Mouse (Mus musculus): ENCODE results near the gene Mfsd2a.

Gene Mfsd2a

GRCm38 (mm10) chr4:122933051-122933591, 27.9 kb downstream of the Mfsd2a start:
- no peak for DNase-seq

DNA sequence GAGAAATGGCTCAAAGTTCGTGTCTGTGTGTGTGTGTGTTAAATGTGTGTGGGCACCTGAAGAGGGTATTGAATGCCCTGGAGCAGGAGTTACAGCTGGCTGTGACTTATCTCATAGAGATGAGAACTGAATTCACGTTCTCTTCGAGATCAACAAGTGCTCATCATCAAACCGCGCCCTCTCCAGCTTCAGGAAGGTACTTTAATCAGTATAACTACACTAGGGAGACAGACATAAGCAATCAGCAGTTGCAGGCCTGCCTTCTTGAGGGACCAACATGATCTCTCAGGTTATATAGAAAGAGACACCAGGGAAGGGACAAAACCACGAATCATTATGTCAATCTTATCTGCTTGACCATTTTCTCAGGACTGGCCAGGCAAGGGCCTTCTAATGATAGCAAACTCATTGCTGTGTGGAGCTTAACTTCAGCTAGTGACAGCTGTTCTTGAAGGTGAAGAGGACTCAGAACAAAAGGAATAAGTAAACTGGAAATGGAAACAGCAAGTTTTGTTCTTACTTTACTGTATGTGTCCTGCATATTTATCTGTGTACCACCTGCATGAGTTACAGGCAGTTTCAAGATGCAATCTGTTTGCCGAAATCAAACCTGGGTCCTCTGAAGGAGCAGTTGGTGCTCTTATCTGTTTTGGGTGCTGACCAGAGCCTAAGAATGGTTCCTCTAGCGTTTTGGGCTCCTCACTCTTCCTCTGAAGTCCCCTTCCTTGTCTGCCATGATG, 28.6 kb downstream of the Mfsd2a start:
- no peak for DNase-seq

DNA sequence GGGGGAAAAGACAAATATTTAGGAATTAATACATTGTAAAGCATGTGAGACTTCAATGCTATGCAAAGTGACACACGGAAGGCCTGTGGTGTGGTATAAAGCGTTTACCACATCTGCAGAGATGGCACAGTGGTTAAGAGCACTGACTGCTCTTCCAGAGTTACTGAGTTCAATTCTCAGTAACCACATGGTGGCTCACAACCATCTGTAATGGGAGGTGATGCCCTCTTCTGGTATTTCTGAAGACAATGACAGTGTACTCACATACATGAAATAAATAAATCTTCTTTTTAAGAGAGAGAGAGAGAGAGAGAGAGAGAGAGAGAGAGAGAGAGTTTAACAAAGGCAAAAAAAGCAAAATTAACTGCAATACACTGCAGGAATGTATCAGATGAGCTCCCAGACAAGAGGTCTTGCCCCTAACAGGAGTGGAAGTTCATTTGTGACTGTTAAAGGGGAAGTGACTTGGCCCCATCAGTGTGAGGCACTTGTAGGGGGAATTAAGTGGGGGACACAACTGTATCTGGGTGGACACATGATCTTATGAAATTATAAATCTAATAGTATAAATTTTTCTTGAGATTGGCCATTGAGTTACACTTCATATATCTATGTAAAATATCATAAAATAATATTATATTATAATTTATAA, 29.9 kb downstream of the Mfsd2a start:
- DNase-seq, result no peak

GRCm38 (mm10) chr4:122923392-122924344, 37.3 kb downstream of the Mfsd2a start:
- no peak for DNase-seq

DNA sequence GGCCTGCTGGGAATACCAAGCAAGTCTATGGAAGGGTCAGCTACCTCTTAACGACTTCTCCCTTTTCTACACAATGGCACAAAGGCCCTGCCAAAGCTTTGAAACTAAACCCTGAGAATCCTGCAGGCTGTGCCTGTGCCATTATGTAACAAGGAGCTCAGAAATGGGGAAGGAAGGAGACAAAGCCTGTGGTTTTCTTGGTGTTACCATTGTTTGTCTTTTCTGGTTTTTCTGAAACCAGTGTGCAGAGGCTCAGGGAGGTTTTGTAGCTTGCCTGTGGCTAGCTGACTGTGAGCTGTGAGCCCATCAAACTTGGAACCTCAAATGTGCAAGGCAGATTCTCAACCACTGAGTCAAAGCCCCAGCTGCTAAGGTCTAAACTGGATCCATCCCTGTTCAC, 38.1 kb downstream of the Mfsd2a start:
- DNase-seq, result no peak

DNA sequence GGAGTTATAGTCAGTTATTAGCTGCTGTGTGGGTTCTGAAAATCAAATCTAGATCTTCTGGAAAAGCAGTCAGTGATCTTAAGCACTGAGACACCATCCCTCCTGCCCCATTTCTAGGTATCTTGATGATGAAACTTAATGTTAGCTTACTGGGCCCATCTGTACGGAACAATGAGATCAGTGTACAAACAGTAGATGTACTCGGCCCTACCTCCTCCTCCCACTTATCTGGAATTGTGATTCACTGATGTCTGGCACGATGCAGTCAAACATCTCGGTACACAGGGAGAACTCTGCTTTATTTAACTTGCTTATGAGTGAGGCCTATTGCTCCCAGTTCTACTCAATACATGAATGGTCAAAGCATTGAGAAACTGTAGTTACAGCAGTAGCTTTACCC, 45.0 kb downstream of the Mfsd2a start:
- DNase-seq, result no peak

- no peak for DNase-seq
These were observed 46.8 kb downstream of the Mfsd2a start for GRCm38 (mm10) chr4:122914186-122914585.

- no peak for DNase-seq
These were observed 48.4 kb downstream of the Mfsd2a start for GRCm38 (mm10) chr4:122912613-122913012.

- DNase-seq, result no peak
These were observed 50.4 kb downstream of the Mfsd2a start for GRCm38 (mm10) chr4:122910577-122910976.

DNA sequence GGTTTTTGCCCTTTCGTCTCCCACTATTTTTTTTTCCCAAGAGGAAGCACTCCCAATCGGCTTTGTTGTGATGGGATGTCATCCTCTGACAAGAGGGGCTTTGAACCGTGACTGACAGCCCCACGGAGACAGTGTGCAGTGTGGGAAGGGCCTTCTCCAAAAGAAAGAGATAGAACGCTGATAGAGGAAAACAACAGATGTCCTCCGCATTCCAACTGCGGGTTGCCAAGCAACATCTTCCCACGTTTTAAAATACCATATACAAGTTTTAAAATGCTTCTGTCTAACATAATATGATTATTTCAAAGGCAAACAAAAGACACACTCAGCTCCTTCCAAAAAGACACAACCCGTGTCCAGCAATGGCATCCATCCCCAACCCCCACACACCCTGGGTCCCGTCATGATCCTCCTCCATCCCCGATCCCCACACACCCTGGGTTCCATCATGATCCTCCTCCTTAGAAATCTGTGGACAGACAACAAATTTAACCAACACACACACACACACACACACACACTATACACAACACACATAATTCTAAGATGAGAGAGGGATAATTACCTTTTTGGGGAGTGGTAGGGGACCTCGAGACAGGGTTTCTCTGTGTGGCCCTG, 51.3 kb downstream of the Mfsd2a start:
- no peak for DNase-seq

DNA sequence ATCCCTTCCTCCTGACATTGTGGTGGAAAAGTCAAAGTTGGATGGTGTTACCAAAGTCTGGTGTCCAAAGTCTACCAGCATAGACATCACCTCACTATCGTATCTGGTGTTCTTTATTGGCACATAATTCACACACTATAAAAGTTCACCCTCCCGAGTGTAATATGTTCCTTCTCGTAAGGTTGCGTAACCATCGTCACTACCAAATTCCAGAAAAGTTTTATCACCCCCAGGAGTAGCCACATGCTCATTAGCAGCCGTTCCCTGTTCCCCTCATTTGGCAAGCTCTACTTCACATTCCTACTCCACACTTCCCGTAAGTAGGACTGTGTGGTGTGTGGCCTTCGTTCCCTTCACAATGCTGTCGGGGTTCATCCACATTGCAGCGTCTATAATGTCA, 55.6 kb downstream of the Mfsd2a start:
- no peak for DNase-seq

DNA sequence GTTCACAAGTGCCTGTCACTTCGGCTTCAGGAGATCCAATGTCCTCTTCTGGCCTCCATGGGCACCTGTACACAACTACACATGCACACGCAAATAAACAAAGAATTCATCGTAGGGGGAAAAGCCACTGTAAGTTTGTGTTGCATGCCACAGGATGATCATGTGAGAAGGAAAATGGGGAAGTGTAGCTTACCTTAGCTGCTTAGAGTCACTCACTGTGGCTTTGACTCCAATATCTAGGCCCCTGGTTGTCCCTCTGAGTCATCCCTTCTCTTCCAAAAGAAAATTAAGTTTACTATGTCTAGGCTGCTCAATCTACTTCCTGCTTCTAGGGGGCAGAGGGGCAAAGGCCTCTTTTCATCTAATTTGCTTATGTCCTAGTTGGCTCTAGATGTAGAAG, 57.3 kb downstream of the Mfsd2a start:
- DNase-seq, result no peak

DNA sequence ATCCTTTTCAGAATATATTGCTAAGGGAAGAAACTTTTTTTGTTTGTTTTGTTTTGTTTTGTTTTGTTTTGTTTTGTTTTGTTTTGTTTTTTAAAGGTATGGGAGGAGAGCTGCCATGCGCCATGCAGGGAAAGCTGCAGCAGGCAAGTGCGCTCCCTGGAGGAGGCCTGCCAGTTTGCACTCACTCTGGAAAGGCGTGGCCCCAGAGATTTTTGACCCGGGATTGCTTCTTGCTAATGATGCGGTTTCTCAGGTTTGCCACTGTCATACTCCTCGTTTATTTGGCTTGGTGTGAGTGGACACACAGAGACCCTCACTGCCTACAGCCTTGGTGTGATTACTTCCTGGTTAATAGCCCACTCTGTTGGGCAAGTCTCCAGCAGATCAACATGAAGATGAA, 58.8 kb downstream of the Mfsd2a start:
- DNase-seq, result no peak

GRCm38 (mm10) chr4:122898313-122898712, 62.7 kb downstream of the Mfsd2a start:
- peak; percentile 65 to 67 for DNase-seq

- DNase-seq, result no peak
These were observed 63.2 kb downstream of the Mfsd2a start for GRCm38 (mm10) chr4:122897750-122898149.

Measured in thymus, postnatal 36 days (tissue).